Mouse (Mus musculus) liver, adult 2 months (tissue): Measurements from ENCODE around the gene Hadhb.

Experiments used
- CTCF ChIP-seq: fragments of 200-500 bp; IDR thresholded peaks from 2 replicates; pipeline ENCODE4 v1.5.1; 2011; ENCODE audit warnings: low read depth, low read length, control low read depth
- POLR2A ChIP-seq: fragments of 200-500 bp; IDR thresholded peaks from 2 replicates; pipeline ENCODE4 v1.6.1; 2011; ENCODE audit warnings: low read length, control low read depth; ENCODE audit not compliant: insufficient read depth; ENCODE audit errors: extremely low read depth

- TF ChIP-seq CTCF (no peak), POLR2A (no peak)
These were observed 78.0 kb downstream of the Hadhb start for GRCm38 (mm10) chr5:30233042-30233441.
